Mouse (Mus musculus) gastrocnemius, adult 2 months (tissue): ENCODE measurements at regions not wholly inside any gene's neighbourhood (a gene's known extent, or its start where the extent isn't known, plus 50 kb on each side); places are given as distances from the start of the nearest gene placed in this dataset.

Experiments used
- DNase-seq: peaks from one replicate; pipeline ENCODE4 v3.0.0; 2022
- H3K27ac ChIP-seq: fragments of 200-600 bp; 2 replicates; pipeline ENCODE4 v1.8.1; 2022; ENCODE audit warnings: mild to moderate bottlenecking
- H3K4me3 ChIP-seq: fragments of 200-600 bp; 2 replicates; pipeline ENCODE4 v1.8.1; 2022; ENCODE audit warnings: mild to moderate bottlenecking, moderate library complexity
- CTCF ChIP-seq: fragments of 200-600 bp; IDR thresholded peaks from 2 replicates; pipeline ENCODE4 v1.8.1; 2022; ENCODE audit warnings: antibody characterized with exemption, mild to moderate bottlenecking, moderate library complexity
- intact Hi-C: fragments of 180-260 bp; cut with DNase I; formaldehyde crosslinking; loops from one replicate; pipeline ENCODE4 v1.15.1; 2025

GRCm38 (mm10) chr4:33665250-33665873, 259.0 kb upstream of the Cnr1 start:
- H3K27ac ChIP-seq = no peak overlapping the region

GRCm38 (mm10) chr4:33668431-33668830, 256.0 kb upstream of the Cnr1 start:
- Histone ChIP-seq H3K4me3 (no peak overlapping the region), H3K27ac (no peak overlapping the region)
- no peak for TF ChIP-seq CTCF
- DNase-seq = no peak
- intact Hi-C loops = no loop called here

More at GRCm38 (mm10) chr4:33665250-33665873, 259.0 kb upstream of the Cnr1 start:
- DNase-seq = no peak
- intact Hi-C loops = no loop called here
- H3K4me3 ChIP-seq = no peak overlapping the region
- TF ChIP-seq CTCF = no peak

- intact Hi-C loops = no loop called here
- H3K27ac ChIP-seq = no peak overlapping the region
- no peak for TF ChIP-seq CTCF
- DNase-seq = no peak
- no peak overlapping the region for H3K4me3 ChIP-seq
Observed at GRCm38 (mm10) chr4:33675044-33675443, 249.3 kb upstream of the Cnr1 start.

- no peak for TF ChIP-seq CTCF
- Histone ChIP-seq H3K4me3 (no peak overlapping the region), H3K27ac (no peak overlapping the region)
- no peak for DNase-seq
- intact Hi-C loops = no loop called here
Observed at GRCm38 (mm10) chr4:33679351-33679750, 245.0 kb upstream of the Cnr1 start.

- no peak for TF ChIP-seq CTCF
- H3K27ac ChIP-seq = no peak overlapping the region
- intact Hi-C loops = no loop called here
- no peak overlapping the region for H3K4me3 ChIP-seq
- no peak for DNase-seq
Observed at GRCm38 (mm10) chr4:33686135-33686534, 238.3 kb upstream of the Cnr1 start.

GRCm38 (mm10) chr4:33687434-33687833, 237.0 kb upstream of the Cnr1 start:
- DNase-seq = no peak
- no peak overlapping the region for H3K4me3 ChIP-seq
- no peak for TF ChIP-seq CTCF
- H3K27ac ChIP-seq = no peak overlapping the region
- intact Hi-C loops = no loop called here

GRCm38 (mm10) chr4:33693441-33693840, 231.0 kb upstream of the Cnr1 start:
- Histone ChIP-seq H3K4me3 (no peak overlapping the region), H3K27ac (no peak overlapping the region)
- intact Hi-C loops = no loop called here
- no peak for TF ChIP-seq CTCF
- no peak for DNase-seq

GRCm38 (mm10) chr4:33696969-33697368, 227.4 kb upstream of the Cnr1 start:
- intact Hi-C loops = no loop called here
- Histone ChIP-seq H3K4me3 (no peak overlapping the region), H3K27ac (no peak overlapping the region)
- no peak for DNase-seq
- no peak for TF ChIP-seq CTCF

- intact Hi-C loops = loop anchor here (10.0 kb wide), 2 partner anchors 147 to 533 kb away; no protein-coding TSS in a partner anchor
- no peak overlapping the region for H3K4me3 ChIP-seq
- DNase-seq = no peak
- H3K27ac ChIP-seq = no peak overlapping the region
- TF ChIP-seq CTCF = no peak
Observed at GRCm38 (mm10) chr4:33702028-33702666, 222.2 kb upstream of the Cnr1 start.

GRCm38 (mm10) chr4:33705722-33706121, 218.7 kb upstream of the Cnr1 start:
- TF ChIP-seq CTCF = no peak
- no peak overlapping the region for H3K27ac ChIP-seq
- no peak overlapping the region for H3K4me3 ChIP-seq
- intact Hi-C loops = loop anchor here (2.0 to 10.0 kb wide), 3 partner anchors 151 to 529 kb away; no protein-coding TSS in a partner anchor
- no peak for DNase-seq

- DNase-seq = peak; percentile 31
- intact Hi-C loops = loop anchor here (2.0 to 10.0 kb wide), 3 partner anchors 152 to 528 kb away; no protein-coding TSS in a partner anchor
- H3K4me3 ChIP-seq = no peak overlapping the region
- TF ChIP-seq CTCF = peak; percentile 58
- no peak overlapping the region for H3K27ac ChIP-seq
Observed at GRCm38 (mm10) chr4:33706785-33707184, 217.6 kb upstream of the Cnr1 start.

- DNase-seq = no peak
- Histone ChIP-seq H3K4me3 (peak overlapping the region; percentile 18; the same call in 1 of the 2 replicates), H3K27ac (peak overlapping the region; percentile 13; the same call in 1 of the 2 replicates)
- TF ChIP-seq CTCF = no peak
- intact Hi-C loops = no loop called here
Observed at GRCm38 (mm10) chr4:33716475-33717117, 207.8 kb upstream of the Cnr1 start.

- Histone ChIP-seq H3K27ac (no peak overlapping the region), H3K4me3 (no peak overlapping the region)
- intact Hi-C loops = no loop called here
- no peak for DNase-seq
- TF ChIP-seq CTCF = no peak
Observed at GRCm38 (mm10) chr4:33720972-33721371, 203.4 kb upstream of the Cnr1 start.
